Mouse (Mus musculus): ENCODE results near the gene Rbm47.
"Not testable (repeated sequence)": the region's sequence is repeated elsewhere in the genome, so short reads cannot be mapped to it uniquely, and the experiment has no call there.

Gene Rbm47

DNA sequence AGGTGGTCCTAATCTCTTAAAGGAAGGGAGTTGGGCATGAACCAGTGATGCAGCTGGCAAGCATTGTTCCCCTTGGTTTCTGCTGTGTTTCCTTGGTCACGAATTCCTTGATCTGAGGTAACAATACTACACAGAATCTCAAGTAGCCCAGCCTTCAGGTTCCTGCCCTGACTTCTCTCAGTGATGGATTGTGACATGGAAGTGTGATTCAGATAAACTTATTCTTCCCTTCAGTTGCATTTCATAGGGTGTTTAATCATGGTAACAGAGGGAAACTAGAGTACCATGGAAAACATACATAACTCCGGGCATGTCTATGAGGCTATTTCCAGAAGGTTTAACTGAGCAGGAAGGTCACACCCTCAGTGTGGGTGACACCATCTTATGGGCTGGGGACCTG is at the start of gene Rbm47:
Gene Rbm47, minus strand, starts transcription at position 101 of the 400 bp plus-strand sequence.
- DNase-seq: no peak

DNA sequence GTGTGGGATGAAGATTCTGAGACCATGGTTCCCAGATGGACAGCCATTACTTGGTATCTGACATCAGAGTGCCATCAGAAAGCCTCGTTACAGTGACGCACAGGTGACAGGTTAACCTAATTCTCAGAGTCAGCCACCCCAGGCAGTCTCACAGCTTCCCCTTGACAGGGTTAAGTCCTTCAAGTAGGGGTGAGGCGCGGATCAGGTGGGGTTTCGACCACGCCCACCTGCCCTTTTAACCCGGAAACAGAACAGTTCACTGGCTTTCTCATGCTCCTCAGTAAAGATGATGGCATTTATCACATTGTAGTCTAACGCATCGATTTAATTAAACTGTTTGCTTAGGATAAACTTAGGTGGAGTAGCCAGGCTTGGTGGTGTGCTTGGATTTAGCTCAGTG is 47.7 kb upstream of the Rbm47 start:
- DNase-seq: no peak

DNA sequence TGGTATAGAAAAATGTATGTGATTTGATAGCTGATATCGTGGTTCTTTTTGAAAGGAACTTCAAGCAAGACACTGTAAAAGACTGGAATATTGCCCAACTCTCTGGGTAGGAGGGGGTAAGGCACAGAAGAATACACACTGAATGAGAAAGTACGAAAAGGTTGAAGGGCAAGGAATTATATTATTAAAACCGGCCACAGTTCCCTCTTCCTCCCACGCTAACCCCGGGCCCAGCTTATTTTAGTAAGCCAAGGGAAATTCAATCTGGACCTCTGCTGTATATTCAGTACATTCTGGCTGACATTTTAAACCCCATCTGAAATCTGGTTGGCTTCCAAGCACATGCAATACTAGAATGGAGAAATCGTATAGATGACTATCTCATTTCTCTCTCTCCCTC is 46.8 kb upstream of the Rbm47 start:
- no peak for DNase-seq

DNA sequence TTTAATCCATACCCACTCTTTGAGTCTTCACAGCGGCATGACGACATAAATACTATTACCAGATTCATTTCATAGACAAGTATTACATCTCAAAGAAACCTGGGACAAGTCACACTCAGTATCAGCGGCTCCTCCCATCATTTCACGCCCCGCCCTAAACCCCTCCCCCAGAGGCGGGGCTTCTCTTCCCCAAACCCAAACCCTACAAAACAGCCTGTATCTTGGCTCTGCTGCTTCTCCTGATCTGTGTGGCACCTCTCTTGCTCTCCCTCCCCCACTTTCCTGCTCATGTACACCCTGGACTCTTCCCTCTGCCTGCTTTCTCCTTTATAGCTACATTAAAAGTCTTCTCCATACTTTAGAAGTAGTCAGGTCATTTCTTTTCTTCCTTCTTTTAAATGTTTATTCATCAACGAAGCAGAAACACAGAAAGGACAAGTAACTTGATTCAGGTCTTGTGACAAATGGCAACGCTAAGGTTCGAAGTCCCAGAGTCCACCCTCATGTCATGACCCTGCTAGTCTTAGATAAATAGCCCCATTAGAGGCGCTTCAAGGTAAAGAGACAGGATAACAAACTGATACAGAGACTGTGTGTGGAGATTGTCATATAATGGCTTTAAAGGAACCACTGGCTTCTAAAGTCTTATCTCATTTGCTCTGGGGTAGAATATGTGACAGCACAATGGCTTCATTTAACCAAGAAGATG is 42.8 kb upstream of the Rbm47 start:
- DNase-seq: no peak

- DNase-seq: no peak
Observed at GRCm38 (mm10) chr5:66214395-66214935, 41.5 kb upstream of the Rbm47 start.

- DNase-seq: no peak
Observed at GRCm38 (mm10) chr5:66209532-66210176, 36.7 kb upstream of the Rbm47 start.

- no peak for DNase-seq
Observed at GRCm38 (mm10) chr5:66204966-66205365, 32.0 kb upstream of the Rbm47 start.

DNA sequence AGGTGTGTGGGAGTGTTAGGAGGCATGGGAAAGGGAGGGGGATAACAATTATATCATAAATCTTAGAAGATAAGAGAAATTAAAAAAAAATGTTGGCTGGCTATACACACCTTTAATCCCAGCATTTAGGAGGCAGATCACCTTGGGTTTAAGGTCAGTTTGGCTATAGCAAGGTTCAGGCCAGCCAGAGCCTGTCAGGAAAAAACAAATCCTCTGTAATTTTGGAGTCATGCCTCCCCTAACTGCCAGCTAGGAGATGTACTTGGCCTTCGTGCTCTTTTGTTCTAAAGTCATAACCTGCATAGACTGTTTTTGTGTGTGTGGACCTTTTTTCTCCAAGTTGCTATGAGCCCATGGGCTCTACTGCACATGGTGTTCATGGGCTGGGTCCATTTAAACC is 30.5 kb upstream of the Rbm47 start:
- no peak for DNase-seq

- DNase-seq: no peak
Observed at GRCm38 (mm10) chr5:66200044-66200443, 27.1 kb upstream of the Rbm47 start.

DNA sequence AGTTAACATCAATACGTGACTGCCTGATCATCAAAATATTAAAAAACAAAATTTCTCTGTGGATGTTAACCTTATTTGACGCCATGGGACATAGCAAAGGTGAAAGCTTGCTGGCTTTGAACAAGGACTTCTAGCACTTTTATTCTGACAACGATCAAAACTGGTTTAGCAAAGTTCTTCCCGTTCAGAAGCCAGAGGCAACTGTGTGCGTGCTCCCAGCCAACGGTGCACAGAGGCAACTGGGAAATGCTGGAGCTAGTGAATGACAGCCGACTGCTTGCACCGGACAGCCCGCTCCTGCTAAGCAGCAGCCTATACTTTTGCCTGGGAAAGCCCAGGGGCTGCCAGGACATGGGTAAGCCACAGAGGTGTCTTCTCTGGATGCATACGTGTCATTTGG is 22.4 kb upstream of the Rbm47 start:
- DNase-seq: no peak

- no peak for DNase-seq
Observed at GRCm38 (mm10) chr5:66193218-66193846, 20.4 kb upstream of the Rbm47 start.

DNA sequence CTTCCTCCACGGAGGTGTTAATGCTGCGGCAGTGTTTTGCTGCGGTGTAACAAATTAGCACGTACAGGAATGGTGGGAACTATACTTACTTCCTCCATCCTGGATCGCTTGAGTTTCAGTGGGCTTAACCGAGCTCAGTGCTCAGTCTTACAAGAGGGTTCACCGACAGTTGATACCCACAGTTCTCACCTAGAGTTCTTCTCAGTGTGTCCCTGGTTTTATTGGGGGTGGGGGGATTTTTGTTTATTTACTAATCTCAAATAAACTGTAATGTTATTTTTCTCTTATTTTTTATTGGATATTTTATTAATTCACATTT is 18.2 kb upstream of the Rbm47 start:
- no peak for DNase-seq

DNA sequence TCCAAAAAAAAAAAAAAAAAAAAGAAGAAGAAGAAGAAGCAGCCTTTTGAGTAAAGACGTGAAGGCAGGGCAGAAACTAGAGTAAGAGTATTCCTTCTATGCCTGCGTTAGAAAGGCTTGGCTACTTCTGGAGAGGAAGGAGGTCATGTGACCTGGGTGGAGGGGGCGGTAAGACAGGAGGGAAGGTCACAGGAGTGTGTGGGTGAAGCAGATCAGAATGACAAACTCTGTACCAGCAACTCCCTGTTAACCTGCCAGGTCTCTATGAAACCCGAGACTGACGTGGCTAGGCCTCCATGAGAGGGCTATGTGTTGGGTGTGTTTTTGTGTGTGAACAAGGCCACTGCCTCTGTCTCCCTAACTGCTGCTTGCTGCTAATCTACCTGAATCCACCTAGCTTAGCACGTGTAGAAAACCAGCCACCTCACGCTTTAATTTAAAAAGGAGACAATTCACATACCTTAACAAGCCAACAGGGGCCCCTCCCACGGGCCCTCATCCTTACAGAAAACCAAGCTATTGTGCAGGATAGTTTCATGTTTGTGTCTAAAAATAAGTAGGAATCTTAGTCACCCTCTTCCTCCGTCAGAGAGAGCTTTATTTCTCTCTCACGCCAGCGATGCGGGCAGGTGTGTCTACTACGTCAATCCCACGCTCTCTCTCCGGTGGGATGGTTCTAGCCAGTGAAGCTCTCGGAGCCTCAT is 17.7 kb upstream of the Rbm47 start:
- no peak for DNase-seq

GRCm38 (mm10) chr5:66188591-66188990 is 15.7 kb upstream of the Rbm47 start:
- not testable (repeated sequence) for DNase-seq

DNA sequence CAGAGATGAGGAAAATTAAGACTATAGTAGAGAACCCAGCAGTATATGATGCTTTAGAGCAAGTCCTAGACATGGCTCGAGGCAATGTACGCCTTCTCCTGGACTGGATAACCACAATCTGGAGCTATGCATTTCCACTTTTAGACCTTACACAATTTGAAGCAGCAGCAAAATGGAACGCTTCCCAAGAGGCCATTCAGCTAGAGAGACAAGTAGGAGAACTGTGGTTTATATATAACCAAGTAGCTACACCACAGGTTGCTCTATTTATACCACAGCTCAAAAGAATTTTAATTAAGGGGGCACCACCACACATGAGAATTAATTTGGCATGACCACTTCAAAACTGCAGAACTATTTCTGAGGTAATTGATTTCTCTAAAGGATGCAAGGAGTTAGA is 9.2 kb upstream of the Rbm47 start:
- no peak for DNase-seq

DNA sequence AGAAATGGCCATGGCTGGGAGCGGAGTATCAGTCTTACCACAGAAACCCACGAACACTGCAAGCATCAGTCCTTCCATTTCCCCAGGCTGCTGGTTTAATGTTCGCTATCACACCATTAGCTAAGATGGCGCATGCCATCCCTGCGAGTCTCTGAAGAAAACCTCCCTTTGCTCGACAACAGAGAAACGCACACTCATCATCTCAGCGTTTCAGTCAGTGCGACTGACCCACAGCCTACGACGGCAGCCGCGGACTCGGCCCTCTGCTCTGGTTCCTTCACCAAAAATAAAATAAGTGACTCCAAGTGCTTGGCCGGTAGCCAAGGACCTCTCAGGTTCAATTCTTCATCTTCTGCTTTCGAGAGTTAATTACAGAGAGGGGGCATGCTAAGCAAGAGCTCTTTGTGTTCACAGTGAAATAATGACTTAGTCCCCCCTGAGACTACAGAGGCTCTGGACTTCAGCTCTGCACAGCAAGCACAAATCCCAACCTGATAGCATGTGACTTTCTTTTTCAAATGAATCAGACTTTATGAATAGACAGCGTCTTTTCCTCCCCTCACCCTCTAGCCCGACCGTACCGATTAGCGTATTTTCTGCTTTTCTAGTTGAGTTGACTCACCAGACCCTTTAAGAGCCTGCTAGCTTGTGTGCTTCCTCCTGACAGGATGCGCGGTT is 1.4 kb upstream of the Rbm47 start:
- DNase-seq: no peak

- no peak for DNase-seq
Observed at GRCm38 (mm10) chr5:66170591-66170990, 2.3 kb downstream of the Rbm47 start.

DNA sequence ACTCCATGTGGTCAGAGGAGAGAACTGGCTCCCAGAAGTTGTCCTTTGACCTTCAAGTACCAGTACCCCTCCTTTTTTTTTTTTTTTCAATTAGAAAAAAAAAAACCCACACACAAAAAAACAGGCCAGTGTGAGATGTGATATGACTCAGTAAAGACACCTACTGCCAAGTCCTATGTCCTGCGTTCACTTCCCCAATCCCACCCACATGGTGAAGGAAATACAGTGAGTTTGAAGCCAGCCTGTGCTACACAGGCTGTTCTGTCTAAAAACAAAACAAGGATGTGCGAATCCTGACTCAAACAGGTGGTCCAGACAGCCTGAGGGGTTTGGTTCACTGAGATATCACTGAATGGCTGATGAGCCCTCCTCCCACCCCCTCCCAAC is 3.8 kb downstream of the Rbm47 start:
- DNase-seq: no peak

- DNase-seq: no peak
Observed at GRCm38 (mm10) chr5:66168462-66169098, 4.3 kb downstream of the Rbm47 start.

GRCm38 (mm10) chr5:66166931-66167330 is 6.0 kb downstream of the Rbm47 start:
- no peak for DNase-seq

DNA sequence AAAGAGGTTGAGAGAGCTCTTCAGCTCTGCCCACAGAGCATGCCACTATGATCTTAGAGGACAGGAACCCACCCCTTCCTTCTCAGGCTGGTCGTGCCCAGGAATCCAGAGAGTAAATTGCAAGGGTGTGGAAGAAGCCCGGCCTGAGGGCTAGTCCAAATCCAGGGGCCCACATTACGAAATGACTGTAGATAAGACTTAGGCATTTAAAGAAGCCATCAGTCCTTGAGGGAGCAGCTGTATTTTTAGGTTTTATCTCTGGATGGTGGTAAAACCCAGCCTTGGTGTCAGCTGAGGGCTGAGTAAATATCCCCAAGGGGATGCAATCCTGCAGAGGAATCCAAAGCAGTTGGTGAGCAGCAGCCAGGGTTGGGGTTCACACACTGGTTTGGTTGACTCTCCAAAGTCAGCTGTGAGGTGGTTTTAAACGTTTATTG is 6.7 kb downstream of the Rbm47 start:
- DNase-seq: no peak

DNA sequence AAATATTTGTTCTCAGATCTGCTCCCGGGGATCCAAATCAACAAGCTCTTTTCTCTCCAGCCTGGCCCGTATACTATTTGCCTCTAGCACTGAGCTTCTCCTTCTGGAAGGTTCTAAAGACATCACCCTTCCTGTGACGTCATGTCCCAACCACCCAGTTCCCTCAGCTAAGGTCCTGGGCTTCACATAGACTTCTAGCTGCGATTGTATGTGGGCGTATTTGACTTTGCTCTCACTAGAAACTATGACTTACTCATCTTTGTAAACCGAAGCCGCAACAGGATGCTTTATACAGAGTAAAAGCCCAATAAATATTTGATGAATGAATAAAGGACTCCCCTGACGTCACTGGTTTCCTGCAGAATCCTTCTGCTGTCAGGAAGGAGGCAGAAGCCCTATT is 7.2 kb downstream of the Rbm47 start:
- DNase-seq: no peak
